Mouse (Mus musculus) ovary, adult 18-20 months (tissue): Measurements from ENCODE around the gene Hoxa2.

Experiments used
- DNase-seq: peaks from one replicate; pipeline ENCODE4 v3.0.0; 2022; ENCODE audit warnings: low spot score, mixed read lengths

The Hoxa2 gene

GRCm38 (mm10) chr6:52164626-52165440, at the start of gene Hoxa2:
Gene Hoxa2, minus strand, starts transcription at chr6:52164831.
- DNase-seq, result no peak

- no peak for DNase-seq
Observed at GRCm38 (mm10) chr6:52214271-52214670, 49.6 kb upstream of the Hoxa2 start.

GRCm38 (mm10) chr6:52213119-52213986, 48.7 kb upstream of the Hoxa2 start, which contains the start of the genes Hoxa3 and Gm28308:
Gene Hoxa3, minus strand, starts transcription at chr6:52213336.
Gene Gm28308, minus strand, starts transcription at chr6:52213339.
- DNase-seq, result no peak

GRCm38 (mm10) chr6:52212556-52213118, 48.0 kb upstream of the Hoxa2 start:
- DNase-seq, result no peak

GRCm38 (mm10) chr6:52211961-52212360, 47.3 kb upstream of the Hoxa2 start:
- DNase-seq, result no peak

GRCm38 (mm10) chr6:52211170-52211935, 46.7 kb upstream of the Hoxa2 start:
- no peak for DNase-seq

DNA sequence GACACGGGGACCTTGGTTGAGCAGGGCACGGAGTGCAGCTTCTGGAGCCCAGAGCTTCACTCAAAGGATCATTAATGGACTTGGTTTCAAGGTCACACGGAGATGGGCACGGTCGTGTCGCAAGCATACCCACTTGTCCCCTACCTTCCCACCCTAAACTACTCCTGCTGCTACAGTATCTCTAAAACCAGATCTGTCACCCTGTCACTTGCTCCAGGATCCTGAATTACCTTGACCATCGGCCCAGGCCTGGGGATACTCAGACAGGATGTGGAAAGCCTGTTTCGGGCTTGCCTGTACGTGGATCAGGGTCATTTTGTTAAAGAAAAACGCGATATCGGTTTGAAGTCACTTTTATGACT, 45.0 kb upstream of the Hoxa2 start:
- no peak for DNase-seq

DNA sequence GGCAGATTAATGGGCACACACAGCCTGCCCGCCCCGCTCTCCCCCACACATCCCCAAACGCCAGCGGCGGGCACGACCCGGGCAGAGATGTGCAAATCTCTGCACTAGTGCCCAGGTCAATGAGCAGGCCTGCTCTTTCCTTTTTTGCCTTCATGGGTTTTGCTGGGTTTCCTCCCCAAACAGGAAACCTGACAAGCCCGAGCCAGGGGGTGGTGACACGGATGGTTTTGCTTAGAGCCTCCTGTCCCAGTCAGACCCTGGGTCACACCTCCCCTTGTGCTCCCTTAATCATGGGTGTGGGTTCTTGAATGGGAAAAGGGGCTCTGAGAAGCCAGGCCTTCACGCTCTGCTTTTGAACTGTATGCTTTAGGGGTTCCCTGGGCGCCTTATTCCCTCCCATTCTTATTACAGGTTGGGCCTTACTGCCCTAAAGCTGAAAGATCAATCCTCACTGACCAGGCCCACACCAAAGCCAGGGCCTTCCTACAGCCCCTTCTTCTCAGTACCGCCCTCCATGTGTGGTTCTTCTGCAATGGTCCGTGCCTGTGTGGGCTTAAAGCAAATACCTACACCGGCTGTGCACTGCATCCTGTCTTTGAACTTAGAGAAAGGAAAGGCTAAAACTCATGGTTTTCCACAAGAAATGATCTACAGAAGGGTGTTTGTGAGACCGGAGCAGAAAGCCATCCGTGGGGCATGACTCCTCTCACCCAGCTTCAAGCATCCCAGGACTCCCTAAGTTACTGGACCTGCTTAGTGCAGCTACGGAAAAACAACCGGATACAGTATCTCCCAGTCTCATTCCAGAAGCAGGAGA, 44.4 kb upstream of the Hoxa2 start:
- no peak for DNase-seq

DNA sequence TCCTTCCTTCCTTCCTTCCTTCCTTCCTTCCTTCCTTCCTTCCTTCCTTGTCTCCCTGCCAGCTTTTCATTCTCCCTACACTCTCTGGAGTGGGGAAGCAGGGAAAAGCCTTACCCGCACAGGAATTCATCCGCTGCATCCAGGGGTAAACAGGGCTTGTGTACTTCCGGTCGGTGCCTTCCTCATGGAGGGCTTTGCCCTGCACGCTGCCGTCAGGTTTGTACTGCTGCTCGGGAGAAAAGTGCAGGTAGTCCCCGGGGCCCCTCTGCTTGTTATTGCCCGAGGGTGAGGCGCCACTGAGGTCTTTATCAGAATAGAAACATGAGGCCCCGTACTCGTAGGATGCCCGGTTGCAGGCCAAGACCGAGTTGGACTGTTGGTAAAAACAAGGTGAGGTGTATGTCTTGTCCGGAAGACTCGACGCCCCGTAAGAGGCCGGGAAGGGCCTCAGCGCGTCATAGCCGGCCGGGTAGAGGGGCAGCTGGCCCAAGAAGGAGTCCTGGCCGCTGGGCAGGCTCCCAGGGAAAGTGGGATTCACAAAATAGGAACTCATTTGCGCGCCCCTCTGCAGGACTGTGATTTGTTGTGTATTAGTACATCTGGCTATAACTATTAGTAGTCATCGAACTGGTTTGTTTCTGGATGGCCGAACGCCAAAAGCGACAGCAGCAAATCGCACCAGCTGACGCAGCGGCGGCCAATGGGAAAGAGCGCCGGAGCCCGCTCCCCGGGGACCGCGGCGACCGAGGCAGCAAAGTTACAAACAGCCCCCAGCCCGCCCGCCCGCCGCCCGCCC, 43.6 kb upstream of the Hoxa2 start, which contains the start of gene Hoxa6:
TSS of gene Hoxa6 (minus strand) at position 651 of the 796 bp plus-strand sequence.
- no peak for DNase-seq

DNA sequence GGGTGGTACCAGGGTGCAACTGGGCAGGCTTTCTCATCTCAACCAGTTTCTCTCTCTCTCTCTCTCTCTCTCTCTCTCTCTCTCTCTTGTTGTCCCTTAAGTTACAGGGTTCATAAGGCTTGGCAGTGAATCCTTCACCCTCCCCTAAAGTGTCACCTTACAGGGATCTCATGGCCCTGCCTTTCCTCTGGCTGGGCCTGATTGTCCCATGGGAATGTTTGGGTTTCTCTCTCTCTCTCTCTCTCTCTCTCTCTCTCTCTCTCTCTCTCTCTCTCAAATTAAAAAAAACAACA, 43.0 kb upstream of the Hoxa2 start:
- DNase-seq, result no peak

DNA sequence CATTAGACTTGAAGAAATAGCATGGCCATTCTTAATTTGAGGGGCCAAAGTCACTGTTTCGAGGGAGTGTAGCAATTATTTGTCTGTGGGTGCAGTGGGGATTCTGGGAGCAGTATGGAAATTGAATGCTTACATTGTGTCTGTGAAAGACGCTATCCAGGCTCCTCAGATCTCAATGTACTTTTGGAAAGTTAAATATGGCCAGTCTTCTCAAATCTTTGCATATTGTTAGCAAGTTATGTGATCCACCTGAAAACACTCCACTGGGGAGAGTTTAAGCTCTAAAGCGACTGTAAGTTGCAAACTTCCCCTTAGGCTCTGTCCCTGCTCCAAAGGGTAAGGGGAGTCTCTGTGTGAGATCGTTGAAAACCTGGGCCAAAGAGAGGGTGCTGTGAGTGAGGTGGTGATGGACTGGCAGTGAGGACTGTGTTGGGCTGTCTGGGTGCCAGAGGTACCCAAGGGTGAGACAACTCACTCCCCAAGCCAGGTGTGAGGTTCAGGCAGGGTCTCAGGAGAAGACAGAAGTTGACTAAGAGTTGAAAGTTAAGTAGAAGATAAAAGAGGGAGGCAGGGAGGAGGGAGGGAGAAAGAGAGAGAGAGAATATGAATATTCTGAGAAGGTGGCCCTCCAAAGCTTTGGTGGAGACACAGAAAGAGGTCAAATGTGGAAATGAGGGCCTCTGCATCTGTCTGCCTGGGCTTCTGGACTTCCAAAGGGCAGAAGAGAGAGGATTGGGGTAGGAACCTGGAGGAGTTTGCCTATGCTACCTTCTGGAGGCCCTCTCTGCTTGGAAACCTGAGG, 42.5 kb upstream of the Hoxa2 start:
- DNase-seq, result no peak

DNA sequence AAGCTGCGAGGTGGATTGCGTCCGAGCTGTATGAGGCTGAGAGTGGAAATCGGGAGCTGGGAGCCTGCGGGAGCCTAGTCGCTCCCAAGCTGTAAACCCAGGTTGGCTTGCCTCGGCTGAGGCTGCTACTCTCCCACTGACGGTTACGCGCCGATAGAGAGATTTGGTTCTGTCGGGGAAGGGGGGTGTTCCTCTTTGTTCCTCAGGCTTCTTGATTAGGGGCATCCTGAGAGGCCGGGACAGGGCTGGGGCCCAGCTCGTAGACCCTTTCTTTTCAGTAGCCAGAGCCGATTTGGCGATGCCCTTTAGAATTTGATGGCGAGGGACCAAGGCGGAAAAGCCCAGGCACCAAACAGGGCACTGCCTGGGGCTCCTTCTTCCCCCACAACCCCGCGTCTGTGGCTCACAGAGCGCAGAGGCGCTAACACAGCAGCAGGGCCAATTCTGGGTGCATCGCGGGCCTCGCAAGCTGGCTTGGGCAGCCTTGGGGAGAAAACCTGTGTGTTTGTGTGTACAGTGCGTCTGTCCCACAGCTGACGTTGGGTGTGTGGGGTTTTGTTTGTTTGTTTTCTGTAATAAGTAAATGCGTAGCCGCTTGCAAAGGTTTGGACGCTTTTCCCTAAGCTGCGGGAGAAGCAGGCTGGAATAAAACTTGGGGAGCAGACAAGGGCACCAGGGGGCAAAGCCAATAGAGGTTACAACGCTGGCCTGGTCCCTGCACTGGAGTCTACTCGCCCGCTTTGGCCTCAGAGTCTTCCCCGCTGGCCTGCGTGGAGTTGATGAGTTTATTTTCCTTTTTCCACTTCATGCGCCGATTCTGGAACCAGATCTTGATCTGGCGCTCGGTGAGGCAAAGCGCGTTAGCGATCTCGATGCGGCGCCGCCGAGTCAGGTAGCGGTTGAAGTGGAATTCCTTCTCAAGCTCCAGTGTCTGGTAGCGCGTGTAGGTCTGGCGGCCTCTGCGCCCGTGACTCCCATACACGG, 41.3 kb upstream of the Hoxa2 start:
- no peak for DNase-seq

GRCm38 (mm10) chr6:52205221-52205620, 40.6 kb upstream of the Hoxa2 start:
- no peak for DNase-seq

DNA sequence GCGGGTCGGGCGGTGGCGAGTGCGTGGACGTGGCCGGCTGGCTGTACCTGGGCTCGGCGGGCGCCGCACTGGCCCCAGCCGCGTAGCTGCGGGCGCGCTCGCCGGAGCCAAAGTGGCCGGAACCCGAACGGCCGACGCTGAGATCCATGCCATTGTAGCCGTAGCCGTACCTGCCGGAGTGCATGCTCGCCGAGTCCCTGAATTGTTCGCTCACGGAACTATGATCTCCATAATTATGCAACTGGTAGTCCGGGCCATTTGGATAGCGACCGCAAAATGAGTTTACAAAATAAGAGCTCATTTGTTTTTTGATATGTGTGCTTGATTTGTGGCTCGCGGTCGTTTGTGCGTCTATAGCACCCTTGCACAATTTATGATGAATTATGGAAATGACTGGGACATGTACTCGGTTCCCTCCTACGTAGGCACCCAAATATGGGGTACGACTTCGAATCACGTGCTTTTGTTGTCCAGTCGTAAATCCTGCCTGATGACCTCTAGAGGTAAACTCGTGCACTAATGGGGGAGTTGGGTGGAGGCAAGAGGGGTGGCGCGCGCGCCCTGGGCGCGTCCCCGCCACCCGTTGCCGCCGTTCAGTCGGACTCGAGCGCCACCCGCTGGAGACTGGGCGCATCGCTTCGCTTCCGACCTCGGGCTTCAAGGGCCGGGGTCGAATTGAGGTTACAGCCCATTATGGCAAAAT, 39.6 kb upstream of the Hoxa2 start, which contains the start of gene Hoxa5:
TSS of gene Hoxa5 (minus strand) at position 538 of the 703 bp plus-strand sequence.
- DNase-seq, result no peak

- no peak for DNase-seq
Observed at GRCm38 (mm10) chr6:52203371-52204049, 38.9 kb upstream of the Hoxa2 start.

- no peak for DNase-seq
Observed at GRCm38 (mm10) chr6:52203121-52203370, 38.4 kb upstream of the Hoxa2 start.
